Mouse (Mus musculus): ENCODE results near the gene Map3k4. TPM values are rescaled to one million over a fixed set of nuclear protein-coding genes. Genes with fewer than 3 reads are reported as not detected.
A peak's percentile ranks its signal among the peaks of the same experiment; 100 is the strongest.
"Not testable (repeated sequence)": the region's sequence is repeated elsewhere in the genome, so short reads cannot be mapped to it uniquely, and the experiment has no call there.

Map3k4 gene
- polyA plus RNA-seq, 1 experiment from 2014 or later: 35.6 TPM

DNA sequence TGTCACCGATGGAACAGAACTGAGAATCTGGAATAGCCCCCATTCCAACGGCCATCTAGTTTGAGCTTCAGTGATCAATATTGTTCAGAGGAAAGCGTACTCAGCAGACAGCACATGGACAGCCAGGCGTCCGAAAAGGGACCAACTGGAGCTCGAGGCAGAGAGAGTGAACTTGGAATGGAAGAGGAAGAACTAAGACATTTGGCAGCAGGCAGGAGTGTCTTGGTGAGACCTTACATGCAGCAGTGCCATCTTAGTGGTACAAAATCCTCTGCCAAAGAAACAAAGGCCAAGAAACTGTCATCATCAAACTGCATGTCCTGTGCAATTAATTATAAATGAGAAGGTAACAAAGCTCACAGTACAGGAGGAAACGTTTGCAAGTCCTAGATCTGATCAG lies 19.2 kb downstream of the Map3k4 start:
- H3K4me2 ChIP-seq (ENCODE audit: low read depth, low read length): no peak overlapping the region
- H3K4me3 ChIP-seq (replicated peaks; ENCODE audit: low read length): no peak overlapping the region
- no peaks in the 10 kb centered on the region for H3K9me3 ChIP-seq (replicated peaks; ENCODE audit: control insufficient read depth, low read length)
- WGBS: 70% methylated on average over 7 of the region's 7 CpGs
- H3K9ac ChIP-seq (ENCODE audit: low read length): peak overlapping the region; percentile 11; the same call in 1 of the 2 replicates
- H3K4me1 ChIP-seq (ENCODE audit: control insufficient read depth, insufficient read depth, low read length): peaks cover 33% of the 10 kb centered on the region
- H3K27me3 ChIP-seq (ENCODE audit: control insufficient read depth, insufficient read depth, low read length): no peaks in the 10 kb centered on the region
- H3K27ac ChIP-seq (ENCODE audit: low read length): peak overlapping the region; percentile 86
- H3K36me3 ChIP-seq (ENCODE audit: control insufficient read depth, insufficient read depth, low read length): no peaks in the 10 kb centered on the region
- ATAC-seq (ENCODE audit: insufficient read depth, low FRiP score): no peak

DNA sequence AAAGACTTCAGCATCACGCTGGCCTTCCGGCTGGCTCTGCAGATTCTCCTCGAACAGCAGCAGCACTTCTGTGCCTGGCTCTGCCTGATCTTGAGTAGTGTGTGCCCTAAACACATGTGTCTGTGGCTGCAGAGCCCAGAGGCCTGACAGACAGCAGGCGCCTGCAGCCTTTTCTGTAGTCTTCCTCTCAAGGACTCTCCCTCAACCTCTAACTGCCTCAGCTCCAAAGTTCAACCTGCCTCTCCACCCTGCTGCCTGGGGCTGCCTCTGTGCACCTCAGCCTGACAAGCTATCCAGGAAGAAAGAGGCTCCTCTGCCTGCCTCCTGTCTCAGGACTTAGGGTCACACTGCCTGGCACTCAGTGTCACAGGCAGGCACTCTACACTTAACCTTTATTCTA lies 20.6 kb downstream of the Map3k4 start:
- Histone ChIP-seq H3K9ac (ENCODE audit: low read length) (no peak overlapping the region), H3K27ac (ENCODE audit: low read length) (peak overlapping the region; percentile 85), H3K4me1 (ENCODE audit: control insufficient read depth, insufficient read depth, low read length) (peaks cover 33% of the 10 kb centered on the region), H3K4me3 (replicated peaks; ENCODE audit: low read length) (no peak overlapping the region), H3K36me3 (ENCODE audit: control insufficient read depth, insufficient read depth, low read length) (no peaks in the 10 kb centered on the region), H3K4me2 (ENCODE audit: low read depth, low read length) (peak overlapping the region; percentile 21; the same call in 1 of the 2 replicates), H3K27me3 (ENCODE audit: control insufficient read depth, insufficient read depth, low read length) (no peaks in the 10 kb centered on the region), H3K9me3 (replicated peaks; ENCODE audit: control insufficient read depth, low read length) (no peaks in the 10 kb centered on the region)
- 60% methylated on average over 4 of the region's 4 CpGs for WGBS
- no peak for ATAC-seq (ENCODE audit: insufficient read depth, low FRiP score)

DNA sequence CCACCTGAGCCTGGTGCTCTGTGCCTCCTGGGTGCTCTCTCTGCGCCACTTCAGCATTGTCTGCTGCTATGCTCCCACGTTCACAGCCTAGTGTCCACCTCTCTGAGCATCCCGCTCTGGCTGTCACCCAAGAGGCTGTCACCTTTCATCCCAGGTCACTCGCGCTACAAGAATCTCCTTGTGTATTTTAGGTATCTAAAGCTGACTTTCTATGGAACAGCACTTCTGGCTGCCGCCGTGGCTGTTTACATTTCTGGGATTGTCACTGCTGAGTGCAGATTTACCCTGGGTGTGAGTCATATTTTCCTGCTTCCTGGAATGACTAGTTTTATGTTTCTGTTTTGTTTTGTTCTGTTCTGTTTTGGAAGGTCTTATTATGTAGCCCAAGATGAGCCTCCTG lies 21.3 kb downstream of the Map3k4 start:
- no peaks in the 10 kb centered on the region for H3K27me3 ChIP-seq (ENCODE audit: control insufficient read depth, insufficient read depth, low read length)
- WGBS: 32% methylated on average over 7 of the region's 7 CpGs
- no peak overlapping the region for H3K9ac ChIP-seq (ENCODE audit: low read length)
- peaks cover 35% of the 10 kb centered on the region for H3K4me1 ChIP-seq (ENCODE audit: control insufficient read depth, insufficient read depth, low read length)
- no peaks in the 10 kb centered on the region for H3K9me3 ChIP-seq (replicated peaks; ENCODE audit: control insufficient read depth, low read length)
- H3K4me2 ChIP-seq (ENCODE audit: low read depth, low read length): 0 out of 2 replicates have a peak overlapping the region, but pooled peaks have one; percentile 21
- H3K4me3 ChIP-seq (replicated peaks; ENCODE audit: low read length): no peak overlapping the region
- no peaks in the 10 kb centered on the region for H3K36me3 ChIP-seq (ENCODE audit: control insufficient read depth, insufficient read depth, low read length)
- H3K27ac ChIP-seq (ENCODE audit: low read length): peak overlapping the region; percentile 85
- ATAC-seq (ENCODE audit: insufficient read depth, low FRiP score): peak; percentile 48

DNA sequence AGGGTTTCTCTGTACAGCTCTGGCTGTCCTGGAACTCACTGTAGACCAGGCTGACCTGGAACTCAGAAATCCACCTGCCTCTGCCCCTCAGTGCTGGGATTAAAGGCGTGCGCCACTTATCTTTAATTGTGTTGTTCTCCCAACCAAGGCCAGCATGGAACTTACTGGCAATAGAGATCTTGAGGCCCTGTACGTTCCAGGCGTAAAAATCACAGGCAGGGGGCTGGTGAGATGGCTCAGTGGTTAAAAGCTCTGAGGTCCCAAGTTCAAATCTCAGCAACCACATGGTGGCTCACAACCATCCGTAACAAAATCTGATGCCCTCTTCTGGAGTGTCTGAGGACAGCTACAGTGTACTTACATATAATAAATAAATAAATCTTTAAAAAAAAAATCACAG lies 22.7 kb downstream of the Map3k4 start:
- not testable (repeated sequence) for H3K9ac ChIP-seq (ENCODE audit: low read length); H3K27ac ChIP-seq (ENCODE audit: low read length); H3K36me3 ChIP-seq (ENCODE audit: control insufficient read depth, insufficient read depth, low read length); ATAC-seq (ENCODE audit: insufficient read depth, low FRiP score); H3K9me3 ChIP-seq (replicated peaks; ENCODE audit: control insufficient read depth, low read length); H3K4me2 ChIP-seq (ENCODE audit: low read depth, low read length); H3K27me3 ChIP-seq (ENCODE audit: control insufficient read depth, insufficient read depth, low read length); H3K4me3 ChIP-seq (replicated peaks; ENCODE audit: low read length)
- WGBS: 94% methylated on average over 5 of the region's 5 CpGs
- peaks cover 25% of the 10 kb centered on the region for H3K4me1 ChIP-seq (ENCODE audit: control insufficient read depth, insufficient read depth, low read length)

DNA sequence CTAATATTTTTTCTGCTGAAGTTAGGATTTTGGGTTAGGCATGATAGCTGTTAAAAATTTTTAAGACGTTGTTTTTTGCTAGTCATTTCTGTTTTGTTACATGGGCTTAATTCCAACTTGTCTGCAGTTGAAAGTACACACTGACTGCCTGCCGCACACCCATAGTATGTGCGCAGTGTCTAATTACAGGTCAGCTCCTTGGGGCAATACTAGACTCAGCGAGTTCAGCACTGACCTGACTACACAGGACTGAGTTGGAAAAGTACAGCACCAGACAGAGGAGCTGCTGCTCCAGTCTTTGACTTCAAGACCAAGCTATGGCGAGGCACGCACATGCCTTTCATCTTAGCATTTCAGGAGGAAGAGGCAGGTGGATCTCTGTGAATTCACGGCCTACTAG lies 24.2 kb downstream of the Map3k4 start:
- 88% methylated on average over 7 of the region's 7 CpGs for WGBS
- Histone ChIP-seq H3K27ac (ENCODE audit: low read length) (no peak overlapping the region), H3K4me3 (replicated peaks; ENCODE audit: low read length) (no peak overlapping the region), H3K4me2 (ENCODE audit: low read depth, low read length) (no peak overlapping the region), H3K9me3 (replicated peaks; ENCODE audit: control insufficient read depth, low read length) (no peaks in the 10 kb centered on the region), H3K36me3 (ENCODE audit: control insufficient read depth, insufficient read depth, low read length) (no peaks in the 10 kb centered on the region), H3K4me1 (ENCODE audit: control insufficient read depth, insufficient read depth, low read length) (peaks cover 22% of the 10 kb centered on the region), H3K27me3 (ENCODE audit: control insufficient read depth, insufficient read depth, low read length) (no peaks in the 10 kb centered on the region), H3K9ac (ENCODE audit: low read length) (no peak overlapping the region)
- ATAC-seq (ENCODE audit: insufficient read depth, low FRiP score): no peak

DNA sequence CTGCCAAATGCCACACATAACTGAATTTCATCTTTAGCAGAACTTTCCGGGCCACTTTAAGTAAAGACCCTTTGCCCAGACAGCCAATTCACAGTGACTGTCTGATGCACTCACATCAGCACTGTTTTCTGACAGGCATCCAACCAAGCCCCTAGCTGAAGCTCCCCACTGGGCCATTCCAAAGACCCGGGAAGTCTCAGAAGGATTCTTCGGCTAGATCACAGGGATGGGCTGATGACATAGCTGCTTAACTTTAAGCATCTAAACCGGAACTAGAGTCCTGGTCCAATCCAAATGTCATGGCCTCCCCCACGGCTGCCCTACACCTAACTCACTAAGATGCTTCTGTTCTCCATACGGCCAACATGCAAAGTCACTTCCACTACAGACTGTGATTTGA lies 25.0 kb downstream of the Map3k4 start:
- Histone ChIP-seq H3K4me3 (replicated peaks; ENCODE audit: low read length) (no peak overlapping the region), H3K36me3 (ENCODE audit: control insufficient read depth, insufficient read depth, low read length) (no peaks in the 10 kb centered on the region), H3K4me2 (ENCODE audit: low read depth, low read length) (no peak overlapping the region), H3K4me1 (ENCODE audit: control insufficient read depth, insufficient read depth, low read length) (peaks cover 16% of the 10 kb centered on the region), H3K9ac (ENCODE audit: low read length) (no peak overlapping the region), H3K9me3 (replicated peaks; ENCODE audit: control insufficient read depth, low read length) (no peaks in the 10 kb centered on the region), H3K27ac (ENCODE audit: low read length) (no peak overlapping the region), H3K27me3 (ENCODE audit: control insufficient read depth, insufficient read depth, low read length) (no peaks in the 10 kb centered on the region)
- 70% methylated on average over 6 of the region's 6 CpGs for WGBS
- ATAC-seq (ENCODE audit: insufficient read depth, low FRiP score): no peak

DNA sequence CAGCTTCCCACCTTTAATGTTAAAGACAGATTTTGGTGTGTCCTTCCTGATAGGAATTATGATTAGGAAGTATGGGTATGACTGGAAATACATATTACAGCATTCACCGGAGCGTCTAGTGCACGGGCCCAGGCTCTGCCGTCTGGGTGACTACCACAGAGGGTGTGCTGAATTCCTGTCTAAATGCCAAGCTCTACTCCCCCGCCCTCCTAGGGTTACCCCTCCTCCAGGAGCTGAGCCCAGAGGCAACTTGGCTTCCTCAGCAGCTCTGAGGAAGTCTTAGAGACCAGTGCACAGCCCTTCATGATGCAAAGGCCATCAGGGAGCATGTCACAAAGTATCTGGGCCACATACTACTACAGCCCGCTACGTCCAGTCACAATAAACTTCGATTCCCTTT lies 25.7 kb downstream of the Map3k4 start:
- Histone ChIP-seq H3K27me3 (ENCODE audit: control insufficient read depth, insufficient read depth, low read length) (no peaks in the 10 kb centered on the region), H3K4me3 (replicated peaks; ENCODE audit: low read length) (no peak overlapping the region), H3K36me3 (ENCODE audit: control insufficient read depth, insufficient read depth, low read length) (0 out of 2 replicates have a peak, but pooled peaks cover 3% of the 10 kb centered on the region), H3K9me3 (replicated peaks; ENCODE audit: control insufficient read depth, low read length) (no peaks in the 10 kb centered on the region), H3K4me1 (ENCODE audit: control insufficient read depth, insufficient read depth, low read length) (peaks cover 13% of the 10 kb centered on the region), H3K27ac (ENCODE audit: low read length) (no peak overlapping the region), H3K9ac (ENCODE audit: low read length) (no peak overlapping the region), H3K4me2 (ENCODE audit: low read depth, low read length) (no peak overlapping the region)
- ATAC-seq (ENCODE audit: insufficient read depth, low FRiP score): no peak
- 78% methylated on average over 8 of the region's 8 CpGs for WGBS

DNA sequence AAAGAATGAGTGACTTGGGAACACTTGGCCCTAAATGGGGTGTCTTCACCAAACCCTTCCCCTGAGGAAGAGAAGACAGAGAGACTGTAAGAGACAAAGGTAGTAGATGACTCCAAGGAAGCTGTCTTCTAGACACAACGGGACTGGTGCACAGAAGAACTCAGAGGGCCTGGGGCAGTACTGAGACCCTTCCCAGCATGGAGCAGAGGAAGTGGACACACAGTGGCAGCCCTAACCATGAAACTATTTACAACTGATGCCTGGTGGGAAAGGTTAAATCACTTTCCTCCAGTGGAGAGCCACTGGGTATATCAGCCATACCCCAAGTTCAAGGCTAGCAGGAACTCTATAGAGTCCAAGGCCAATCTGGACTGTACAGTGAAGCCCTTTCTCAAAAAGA lies 26.2 kb downstream of the Map3k4 start:
- WGBS: 90% methylated on average over 1 of the region's 1 CpGs
- Histone ChIP-seq H3K4me3 (replicated peaks; ENCODE audit: low read length) (no peak overlapping the region), H3K9ac (ENCODE audit: low read length) (no peak overlapping the region), H3K36me3 (ENCODE audit: control insufficient read depth, insufficient read depth, low read length) (0 out of 2 replicates have a peak, but pooled peaks cover 3% of the 10 kb centered on the region), H3K27me3 (ENCODE audit: control insufficient read depth, insufficient read depth, low read length) (no peaks in the 10 kb centered on the region), H3K4me2 (ENCODE audit: low read depth, low read length) (no peak overlapping the region), H3K9me3 (replicated peaks; ENCODE audit: control insufficient read depth, low read length) (no peaks in the 10 kb centered on the region), H3K27ac (ENCODE audit: low read length) (no peak overlapping the region), H3K4me1 (ENCODE audit: control insufficient read depth, insufficient read depth, low read length) (peaks cover 9% of the 10 kb centered on the region)
- ATAC-seq (ENCODE audit: insufficient read depth, low FRiP score): no peak

DNA sequence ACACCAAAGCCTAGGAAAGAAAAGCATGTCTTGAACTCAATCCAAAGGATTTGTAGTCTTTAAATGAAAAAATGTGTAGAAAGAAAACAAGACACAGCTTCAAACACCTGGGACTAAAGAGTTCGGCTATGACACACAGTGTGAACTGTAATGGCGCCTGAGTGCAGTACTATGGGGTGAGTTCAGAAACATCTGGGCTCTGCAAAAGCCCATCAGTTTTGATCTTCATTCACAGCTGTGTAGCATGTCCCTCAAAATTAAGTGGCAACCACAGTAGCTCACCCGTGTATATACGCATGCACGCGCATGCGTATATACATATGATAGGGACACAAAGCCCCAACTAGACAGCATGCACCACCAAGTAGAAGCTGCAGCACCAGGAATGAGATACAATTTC lies 27.4 kb downstream of the Map3k4 start:
- Histone ChIP-seq H3K36me3 (ENCODE audit: control insufficient read depth, insufficient read depth, low read length) (0 out of 2 replicates have a peak, but pooled peaks cover 3% of the 10 kb centered on the region), H3K4me1 (ENCODE audit: control insufficient read depth, insufficient read depth, low read length) (peaks cover 3% of the 10 kb centered on the region; the same call in 1 of the 2 replicates), H3K9ac (ENCODE audit: low read length) (no peak overlapping the region), H3K4me2 (ENCODE audit: low read depth, low read length) (no peak overlapping the region), H3K27ac (ENCODE audit: low read length) (no peak overlapping the region), H3K4me3 (replicated peaks; ENCODE audit: low read length) (no peak overlapping the region), H3K9me3 (replicated peaks; ENCODE audit: control insufficient read depth, low read length) (no peaks in the 10 kb centered on the region), H3K27me3 (ENCODE audit: control insufficient read depth, insufficient read depth, low read length) (no peaks in the 10 kb centered on the region)
- WGBS: 88% methylated on average over 7 of the region's 7 CpGs
- ATAC-seq (ENCODE audit: insufficient read depth, low FRiP score): no peak
